Mouse (Mus musculus): Measurements from ENCODE around the gene Tspan31.
A peak's percentile ranks its signal among the peaks of the same experiment; 100 is the strongest.
"Not testable (repeated sequence)": the region's sequence is repeated elsewhere in the genome, so short reads cannot be mapped to it uniquely, and the experiment has no call there.

The Tspan31 gene

DNA sequence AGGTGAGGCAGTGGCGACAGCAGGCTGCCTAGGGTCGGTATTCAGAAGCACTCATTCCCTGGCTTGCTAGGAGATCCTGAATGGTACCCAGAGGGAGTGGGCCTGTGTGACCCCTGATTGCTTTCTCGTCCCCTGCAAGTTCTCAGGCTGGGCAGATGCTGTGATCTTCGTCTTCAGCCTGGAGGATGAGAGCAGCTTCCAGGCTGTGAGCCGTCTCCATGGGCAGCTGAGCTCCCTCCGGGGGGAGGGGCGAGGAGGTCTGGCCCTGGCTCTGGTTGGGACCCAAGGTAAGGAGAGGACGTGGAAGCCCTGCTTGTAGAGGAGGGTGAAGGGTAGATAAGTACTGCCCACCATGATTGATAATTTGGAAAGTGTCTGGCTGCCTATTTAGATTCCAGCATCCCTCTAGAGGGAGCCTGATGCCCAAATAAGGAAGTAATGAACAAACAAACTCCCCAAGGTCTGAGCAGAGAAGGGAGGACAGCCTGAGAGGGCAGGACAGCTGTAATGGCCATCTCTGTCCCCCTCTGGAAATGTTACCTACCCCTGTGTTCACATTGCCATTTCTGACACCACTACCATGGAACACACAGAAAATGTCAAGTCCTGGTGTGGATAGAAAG lies 13.3 kb upstream of the Tspan31 start:
- DNase-seq (ENCODE audit: low spot score), result no peak

GRCm38 (mm10) chr10:127081996-127082620 lies 12.0 kb upstream of the Tspan31 start:
- DNase-seq (ENCODE audit: low spot score), result no peak

DNA sequence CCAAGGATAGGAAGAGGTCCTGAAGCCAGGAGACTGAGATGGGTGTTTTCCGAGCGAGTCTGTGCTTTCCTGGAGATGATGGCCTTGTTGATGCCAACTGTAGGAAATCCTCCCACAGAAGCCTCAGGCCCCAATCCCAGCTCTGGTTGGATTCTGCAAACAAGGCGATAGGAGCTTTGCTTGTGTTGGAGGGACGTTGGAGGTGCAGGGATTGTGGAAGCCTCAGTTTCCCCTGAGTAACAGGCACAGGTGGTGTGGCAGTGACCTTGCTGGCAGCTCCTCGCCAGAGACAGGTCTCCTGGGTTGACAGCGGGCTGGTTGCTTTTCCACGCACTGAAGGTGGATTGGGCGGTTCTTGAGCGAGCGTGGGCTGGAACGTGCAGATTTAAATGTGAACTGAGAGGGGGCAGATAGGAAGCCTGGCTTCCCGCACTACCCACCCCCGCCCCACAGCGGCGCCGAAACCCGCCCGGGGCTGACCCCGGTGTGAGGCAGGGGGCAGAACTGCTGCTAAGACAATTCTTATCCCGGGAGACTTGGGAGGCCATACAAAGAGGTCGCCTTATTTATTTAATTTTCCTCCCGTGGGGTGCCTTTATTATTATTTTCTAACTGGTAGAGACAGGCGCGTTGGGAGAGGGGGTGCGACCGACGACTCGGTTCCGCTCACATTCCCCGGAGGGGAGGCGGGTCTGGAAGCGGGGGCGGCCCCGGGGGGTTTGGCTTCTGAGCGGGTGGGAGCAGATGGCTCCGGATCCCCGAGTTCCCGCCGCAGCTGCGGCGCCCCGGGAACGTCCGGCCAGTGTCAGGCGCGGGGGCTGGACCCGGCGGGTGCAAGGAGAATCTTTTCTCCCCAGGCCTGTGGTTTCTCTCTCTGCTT lies 11.1 kb upstream of the Tspan31 start:
- DNase-seq (ENCODE audit: low spot score), result no peak

GRCm38 (mm10) chr10:127079665-127080391 lies 9.8 kb upstream of the Tspan31 start:
- no peak for DNase-seq (ENCODE audit: low spot score)

- DNase-seq (ENCODE audit: low spot score), result no peak
Measured at GRCm38 (mm10) chr10:127078677-127079575, 8.9 kb upstream of the Tspan31 start.

GRCm38 (mm10) chr10:127078001-127078676 lies 8.1 kb upstream of the Tspan31 start:
- DNase-seq (ENCODE audit: low spot score), result no peak

DNA sequence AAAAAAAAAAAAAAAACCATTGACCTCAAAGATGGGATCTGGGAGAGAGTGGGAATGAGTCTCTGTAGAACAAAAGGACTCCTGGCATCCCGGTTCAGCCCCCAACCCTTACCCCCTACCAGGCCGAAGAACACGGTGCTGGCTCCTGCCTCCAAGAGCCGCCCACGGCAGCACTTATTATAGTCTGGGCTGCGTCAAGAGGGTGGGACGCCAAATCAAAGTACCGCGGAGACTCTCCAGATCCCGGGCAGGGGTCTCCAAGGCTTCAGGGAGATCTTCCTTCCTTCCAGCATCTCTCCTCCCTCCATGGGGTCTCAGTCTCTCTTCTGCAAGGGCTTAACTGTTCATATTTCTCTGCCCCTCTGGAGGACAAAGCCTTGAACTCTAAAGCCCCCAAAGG lies 7.5 kb upstream of the Tspan31 start:
- no peak for DNase-seq (ENCODE audit: low spot score)

GRCm38 (mm10) chr10:127076082-127076481 lies 6.0 kb upstream of the Tspan31 start:
- no peak for DNase-seq (ENCODE audit: low spot score)

- no peak for DNase-seq (ENCODE audit: low spot score)
Measured at GRCm38 (mm10) chr10:127075651-127076050, 5.6 kb upstream of the Tspan31 start.

DNA sequence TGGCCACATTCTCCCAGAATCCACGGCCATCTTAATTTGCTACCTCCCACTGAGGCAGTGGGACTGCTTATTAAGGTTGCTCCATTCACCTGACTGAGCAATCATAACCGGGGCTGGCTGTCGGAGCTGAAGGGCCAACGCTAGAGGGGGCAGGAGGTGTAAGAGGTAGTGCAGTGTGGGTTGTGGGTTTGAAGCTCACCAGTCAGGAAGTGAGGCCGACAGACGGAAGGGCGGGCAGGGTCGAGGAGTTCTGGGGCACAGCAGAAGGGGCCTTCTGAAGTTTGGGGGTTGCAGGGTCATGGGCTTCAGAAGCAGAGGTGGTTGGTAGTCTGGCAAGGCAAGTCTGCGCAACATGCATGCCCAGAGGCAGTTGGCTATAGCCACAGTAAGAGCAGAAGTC lies 5.0 kb upstream of the Tspan31 start, which contains the start of gene Agap2:
TSS of gene Agap2 (plus strand) at position 205 of the 400 bp plus-strand sequence.
- peak; percentile 61 for DNase-seq (ENCODE audit: low spot score)

GRCm38 (mm10) chr10:127073981-127074380 lies 3.9 kb upstream of the Tspan31 start:
- no peak for DNase-seq (ENCODE audit: low spot score)

GRCm38 (mm10) chr10:127072969-127073368 lies 2.9 kb upstream of the Tspan31 start:
- not testable (repeated sequence) for DNase-seq (ENCODE audit: low spot score)

DNA sequence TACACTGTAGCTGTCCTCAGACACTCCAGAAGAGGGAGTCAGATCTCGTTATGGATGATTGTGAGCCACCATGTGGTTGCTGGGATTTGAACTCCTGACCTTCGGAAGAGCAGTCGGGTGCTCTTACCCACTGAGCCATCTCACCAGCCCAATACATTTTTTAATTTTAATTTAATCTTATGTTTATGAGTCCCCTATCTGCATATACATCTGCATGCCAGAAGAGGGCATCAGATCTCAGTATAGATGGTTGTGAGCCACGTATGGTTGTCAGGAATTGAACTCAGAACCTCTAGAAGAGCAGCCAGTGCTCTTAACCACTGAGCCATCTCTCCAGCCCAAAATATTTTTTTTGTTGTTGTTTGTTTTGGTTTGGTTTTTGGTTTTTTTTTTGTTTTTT lies 2.2 kb upstream of the Tspan31 start:
- not testable (repeated sequence) for DNase-seq (ENCODE audit: low spot score)

DNA sequence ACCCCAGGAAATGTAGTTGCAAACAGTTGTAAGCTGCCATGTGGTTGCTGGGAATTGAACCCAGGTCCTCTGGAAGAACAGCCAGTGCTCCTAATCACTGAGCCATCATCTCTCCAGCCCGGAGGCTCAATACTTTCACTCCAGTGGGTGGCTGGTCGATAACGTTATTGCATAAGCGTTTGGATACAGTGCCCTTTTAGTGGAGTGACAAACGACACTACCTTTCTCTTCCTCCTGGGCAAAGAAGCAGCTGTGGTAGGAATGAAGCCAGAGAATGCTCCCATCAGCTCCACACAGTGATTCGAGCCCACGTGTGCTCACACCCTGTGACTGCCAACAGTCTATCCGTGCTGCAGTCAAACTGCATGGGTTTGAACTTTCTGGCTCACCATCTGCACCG lies 1.1 kb upstream of the Tspan31 start:
- DNase-seq (ENCODE audit: low spot score), result no peak

GRCm38 (mm10) chr10:127069281-127070189 lies 529 bp downstream of the Tspan31 start:
- no peak for DNase-seq (ENCODE audit: low spot score)

GRCm38 (mm10) chr10:127068360-127069038 lies 1.6 kb downstream of the Tspan31 start:
- DNase-seq (ENCODE audit: low spot score), result no peak

- DNase-seq (ENCODE audit: low spot score), result no peak
Measured at GRCm38 (mm10) chr10:127066519-127067018, 3.5 kb downstream of the Tspan31 start.

- no peak for DNase-seq (ENCODE audit: low spot score)
Measured at GRCm38 (mm10) chr10:127065981-127066380, 4.1 kb downstream of the Tspan31 start.

All from spleen, adult 12 weeks (tissue).